Mouse (Mus musculus) CH12.LX (cell line): ENCODE results near the gene Mbd4. TPM values are rescaled to one million over a fixed set of nuclear protein-coding genes. Genes with fewer than 3 reads are reported as not detected.
A peak's percentile ranks its signal among the peaks of the same experiment; 100 is the strongest.

ENCODE experiments used
- DNase-seq: peaks from one replicate; pipeline ENCODE4 v3.0.0-alpha.2; 2013; ENCODE audit errors: extremely low read depth
- H3K27ac ChIP-seq: 2 replicates; pipeline ENCODE4 v1.5.1; 2012; ENCODE audit warnings: low read depth, mild to moderate bottlenecking, control low read depth, moderate library complexity; ENCODE audit not compliant: insufficient read depth
- H3K27me3 ChIP-seq: replicated peaks from 2 replicates; pipeline ENCODE3; 2012; ENCODE audit warnings: inconsistent platforms
- H3K36me3 ChIP-seq, 2 experiments: replicated peaks in 1 of 2; 2 replicates each; pipeline versions ENCODE3 to v1.6.1; 2012; ENCODE audit warnings: inconsistent platforms in 1 of 2, low read length in 1 of 2, mild to moderate bottlenecking in 1 of 2, mixed read lengths in 1 of 2, moderate library complexity in 1 of 2; ENCODE audit not compliant: control insufficient read depth in 1 of 2, insufficient read depth in 1 of 2
- H3K4me1 ChIP-seq, 2 experiments: 2 replicates each; pipeline ENCODE4 v1.6.1; 2012; ENCODE audit warnings: inconsistent platforms in 1 of 2, moderate library complexity in 1 of 2; ENCODE audit not compliant: insufficient read depth in 2 of 2, control insufficient read depth in 1 of 2
- H3K4me2 ChIP-seq: 2 replicates; pipeline ENCODE4 v1.6.1; 2012; ENCODE audit warnings: low read depth, mild to moderate bottlenecking, control low read depth; ENCODE audit not compliant: poor library complexity, insufficient read depth, severe bottlenecking
- H3K4me3 ChIP-seq, 3 experiments: fragments of 150-350 bp in 1 of 3; sonication (generic) in 1 of 3; replicated peaks in 1 of 3; 2 replicates each; pipeline versions ENCODE3 to v1.5.1; 2011 to 2012; ENCODE audit warnings: low read depth in 2 of 3, low read length in 2 of 3, mild to moderate bottlenecking in 2 of 3, moderate library complexity in 2 of 3, control low read depth in 1 of 3, improper control_type of control experiment in 1 of 3, inconsistent platforms in 1 of 3, mixed read lengths in 1 of 3; ENCODE audit not compliant: poor library complexity in 1 of 3
- H3K79me2 ChIP-seq: replicated peaks from 2 replicates; pipeline ENCODE4 v1.6.1; 2012; ENCODE audit warnings: mild to moderate bottlenecking, moderate library complexity; ENCODE audit not compliant: control insufficient read depth, poor library complexity, insufficient read depth, severe bottlenecking; ENCODE audit errors: extremely low read depth
- H3K9ac ChIP-seq: 2 replicates; pipeline ENCODE4 v1.6.1; 2012; ENCODE audit warnings: low read depth, mild to moderate bottlenecking, control low read depth, moderate library complexity; ENCODE audit not compliant: insufficient read depth
- H3K9me3 ChIP-seq: replicated peaks from 2 replicates; pipeline ENCODE3; 2012; ENCODE audit warnings: low read length, inconsistent platforms, mixed read lengths
- BHLHE40 ChIP-seq: IDR thresholded peaks from 2 replicates; pipeline ENCODE4 v1.6.1; 2011; ENCODE audit warnings: mild to moderate bottlenecking, low read depth, low read length, improper control_type of control experiment
- CHD2 ChIP-seq: IDR thresholded peaks from 2 replicates; pipeline ENCODE4 v1.6.1; 2011; ENCODE audit warnings: low read length, improper control_type of control experiment
- E2F4 ChIP-seq: IDR thresholded peaks from 2 replicates; pipeline ENCODE4 v1.6.1; 2011; ENCODE audit warnings: low read depth, low read length, improper control_type of control experiment; ENCODE audit not compliant: insufficient replicate concordance
- ELF1 ChIP-seq: IDR thresholded peaks from 2 replicates; pipeline ENCODE4 v1.6.1; 2014; ENCODE audit warnings: low read depth, mild to moderate bottlenecking, inconsistent platforms, low read length, improper control_type of control experiment
- EP300 ChIP-seq: IDR thresholded peaks from 2 replicates; pipeline ENCODE4 v1.6.1; 2011; ENCODE audit warnings: low read length, improper control_type of control experiment
- ETS1 ChIP-seq: conservative IDR thresholded peaks from 2 replicates; pipeline ENCODE4 v1.6.1; 2012; ENCODE audit warnings: low read depth, mild to moderate bottlenecking, inconsistent platforms, low read length, improper control_type of control experiment, moderate library complexity
- GABPA ChIP-seq: IDR thresholded peaks from 2 replicates; pipeline ENCODE4 v1.6.1; 2012; ENCODE audit warnings: low read depth, low read length, improper control_type of control experiment, inconsistent platforms; ENCODE audit not compliant: insufficient replicate concordance
- HCFC1 ChIP-seq: IDR thresholded peaks from 2 replicates; pipeline ENCODE4 v1.6.1; 2012; ENCODE audit warnings: low read depth, mild to moderate bottlenecking, inconsistent platforms, low read length, improper control_type of control experiment
- IRF4 ChIP-seq: IDR thresholded peaks from 2 replicates; pipeline ENCODE4 v1.6.1; 2014; ENCODE audit warnings: low read depth, mild to moderate bottlenecking, inconsistent platforms, low read length, improper control_type of control experiment
- JUN ChIP-seq: IDR thresholded peaks from 2 replicates; pipeline ENCODE4 v1.6.1; 2011; ENCODE audit warnings: low read depth, mild to moderate bottlenecking, low read length, improper control_type of control experiment, moderate library complexity; ENCODE audit not compliant: insufficient read depth
- KAT2A ChIP-seq: IDR thresholded peaks from 2 replicates; pipeline ENCODE4 v1.6.1; 2012; ENCODE audit warnings: low read length, improper control_type of control experiment, inconsistent platforms; ENCODE audit not compliant: insufficient replicate concordance
- MAFK ChIP-seq: IDR thresholded peaks from 2 replicates; pipeline ENCODE4 v1.6.1; 2011; ENCODE audit warnings: low read length, improper control_type of control experiment; ENCODE audit not compliant: insufficient replicate concordance
- MAX ChIP-seq: IDR thresholded peaks from 2 replicates; pipeline ENCODE4 v1.6.1; 2011; ENCODE audit warnings: low read length, improper control_type of control experiment
- MEF2A ChIP-seq: IDR thresholded peaks from 2 replicates; pipeline ENCODE4 v1.6.1; 2014; ENCODE audit warnings: low read depth, mild to moderate bottlenecking, inconsistent platforms, low read length, improper control_type of control experiment, borderline replicate concordance
- MXI1 ChIP-seq: IDR thresholded peaks from 2 replicates; pipeline ENCODE4 v1.6.1; 2011; ENCODE audit warnings: mild to moderate bottlenecking, low read depth, low read length, improper control_type of control experiment
- MYC ChIP-seq: IDR thresholded peaks from 2 replicates; pipeline ENCODE4 v1.6.1; 2011; ENCODE audit warnings: low read depth, mild to moderate bottlenecking, improper control_type of control experiment, low read length
- NELFE ChIP-seq: IDR thresholded peaks from 2 replicates; pipeline ENCODE4 v1.6.1; 2011; ENCODE audit warnings: low read depth, low read length, improper control_type of control experiment
- NRF1 ChIP-seq: IDR thresholded peaks from 2 replicates; pipeline ENCODE4 v1.6.1; 2014; ENCODE audit warnings: low read depth, mild to moderate bottlenecking, inconsistent platforms, low read length, improper control_type of control experiment, moderate library complexity
- POLR2AphosphoS2 ChIP-seq: IDR thresholded peaks from 2 replicates; pipeline ENCODE4 v1.6.1; 2011; ENCODE audit warnings: low read depth, low read length, improper control_type of control experiment
- RAD21 ChIP-seq: IDR thresholded peaks from 2 replicates; pipeline ENCODE4 v1.6.1; 2011; ENCODE audit warnings: low read depth, mild to moderate bottlenecking, low read length, improper control_type of control experiment, moderate library complexity
- RCOR1 ChIP-seq: conservative IDR thresholded peaks from 2 replicates; pipeline ENCODE4 v1.6.1; 2012; ENCODE audit warnings: low read depth, mild to moderate bottlenecking, inconsistent platforms, low read length, improper control_type of control experiment
- TBP ChIP-seq: conservative IDR thresholded peaks from 2 replicates; pipeline ENCODE4 v1.6.1; 2011; ENCODE audit warnings: low read depth, low read length, improper control_type of control experiment
- TCF12 ChIP-seq: IDR thresholded peaks from 2 replicates; pipeline ENCODE4 v1.6.1; 2014; ENCODE audit warnings: low read depth, mild to moderate bottlenecking, inconsistent platforms, low read length, improper control_type of control experiment
- USF2 ChIP-seq: conservative IDR thresholded peaks from 2 replicates; pipeline ENCODE4 v1.6.1; 2011; ENCODE audit warnings: low read depth, low read length, improper control_type of control experiment
- ZC3H11A ChIP-seq: IDR thresholded peaks from 2 replicates; pipeline ENCODE4 v1.6.1; 2012; ENCODE audit warnings: low read depth, mild to moderate bottlenecking, inconsistent platforms, low read length, improper control_type of control experiment
- ZKSCAN1 ChIP-seq: IDR thresholded peaks from 2 replicates; pipeline ENCODE4 v1.6.1; 2012; ENCODE audit warnings: low read depth, inconsistent platforms, low read length, improper control_type of control experiment, borderline replicate concordance
- ZMIZ1 ChIP-seq: IDR thresholded peaks from 2 replicates; pipeline ENCODE4 v1.6.1; 2012; ENCODE audit warnings: low read depth, mild to moderate bottlenecking, inconsistent platforms, low read length, improper control_type of control experiment
- dilution Hi-C: fragments of 300-500 bp; cut with MboI; formaldehyde crosslinking; loops from 2 replicates; pipeline ENCODE4 v1.14.3; 2020; ENCODE audit warnings: low sequenced_read_pairs; ENCODE audit not compliant: extremely low pct_unique_long_range_greater_than_20kb, extremely low pct_ligation_motif_present
- in situ Hi-C: fragments of 300-500 bp; cut with MboI; formaldehyde crosslinking; loops from 3 replicates; pipeline ENCODE4 v1.14.3; 2019; ENCODE audit warnings: low sequenced_read_pairs, low pct_ligation_motif_present, low pct_unique_long_range_greater_than_20kb, mixed read lengths
- polyA plus RNA-seq: library from polyadenylated mRNA; unstranded; fragments of >175 nt; gene quantifications from 2 replicates; pipeline ENCODE4 v1.2.1, GENCODE M21; 2012; ENCODE audit warnings: low read depth; ENCODE audit not compliant: insufficient read length
- total RNA-seq, 2 experiments: library from RNA; depleted of rRNA; stranded (reverse); fragments of 300-350 nt in 1 of 2; fragments of >200 nt in 1 of 2; gene quantifications; 2 replicates each; pipeline ENCODE4 v1.2.3; 2012 to 2014

Gene Mbd4
- total and polyA plus RNA-seq, 3 experiments = 7.3 to 12.2 (median 8.6) TPM

DNA sequence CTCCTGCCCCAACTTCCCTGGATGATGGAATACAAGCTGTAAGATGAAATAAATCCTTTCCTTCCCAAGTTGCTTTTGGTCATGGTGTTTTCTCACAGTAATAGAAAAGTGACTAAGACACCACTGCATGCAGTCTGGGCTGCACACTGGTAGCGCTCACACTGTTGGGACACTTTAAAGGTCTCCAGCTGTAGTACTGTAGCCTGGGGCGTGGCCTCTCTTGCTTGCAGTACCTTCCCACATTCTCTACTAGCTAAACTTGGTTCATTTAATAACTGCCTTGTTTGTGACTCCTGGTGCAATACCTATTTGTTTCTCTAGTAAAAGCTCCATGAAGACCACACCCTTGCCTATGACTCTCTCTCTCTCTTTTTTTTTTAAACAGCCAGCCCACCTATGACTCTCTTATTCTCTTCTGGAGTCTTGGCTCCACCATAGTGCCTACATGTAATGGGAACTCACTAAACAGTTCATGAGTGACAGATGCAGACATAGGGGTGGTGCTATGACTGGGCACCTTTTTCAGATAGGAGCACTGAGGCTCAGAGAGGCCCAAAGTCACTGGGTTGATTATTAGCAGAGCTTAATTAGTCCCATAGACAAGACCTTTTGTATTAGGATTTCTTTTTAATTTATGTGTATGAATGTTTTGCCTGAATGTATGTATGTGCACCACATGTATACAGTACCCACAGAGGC lies 20.9 kb downstream of the Mbd4 start:
- TF ChIP-seq IRF4 = no peak
- TF ChIP-seq EP300 = no peak
- TF ChIP-seq ELF1 = no peak
- no peak for TF ChIP-seq ZMIZ1
- no peak for TF ChIP-seq ZKSCAN1
- no peak for TF ChIP-seq RCOR1
- peaks cover 0 to 25% of the 10 kb centered on the region in 2 experiments; a peak in 3 of 4 replicates for H3K4me1 ChIP-seq
- H3K4me3 ChIP-seq = no peak overlapping the region
- no peak for DNase-seq
- no peak overlapping the region for H3K4me2 ChIP-seq
- no peaks in the 10 kb centered on the region for H3K9me3 ChIP-seq
- H3K27me3 ChIP-seq = no peaks in the 10 kb centered on the region
- dilution Hi-C loops = no loop called here
- H3K79me2 ChIP-seq = no peaks in the 10 kb centered on the region
- peaks cover 0 to 8% of the 10 kb centered on the region in 2 experiments for H3K36me3 ChIP-seq
- in situ Hi-C loops = no loop called here
- no peak overlapping the region for H3K27ac ChIP-seq
- no peak overlapping the region for H3K9ac ChIP-seq

GRCm38 (mm10) chr6:115830779-115831601 lies 22.2 kb downstream of the Mbd4 start:
- Histone ChIP-seq H3K4me1 (peaks cover 0 to 16% of the 10 kb centered on the region in 2 experiments; a peak in 2 of 4 replicates), H3K4me2 (no peak overlapping the region), H3K27ac (no peak overlapping the region), H3K79me2 (no peaks in the 10 kb centered on the region), H3K36me3 (peaks cover 0 to 8% of the 10 kb centered on the region in 2 experiments), H3K9ac (no peak overlapping the region), H3K4me3 (no peak overlapping the region), H3K27me3 (no peaks in the 10 kb centered on the region), H3K9me3 (no peaks in the 10 kb centered on the region)
- dilution Hi-C loops (no loop called here), in situ Hi-C loops (no loop called here)
- TF ChIP-seq TBP (no peak), ZMIZ1 (peak; percentile 13; the same call in 1 of the 2 replicates), ZC3H11A (no peak), BHLHE40 (peak; percentile 90), MYC (no peak), MAX (no peak), TCF12 (no peak), GABPA (no peak), USF2 (no peak), MAFK (no peak), NRF1 (no peak), CHD2 (0 out of 2 replicates have a peak, but pooled peaks have one; percentile 2), JUN (no peak), ETS1 (no peak), HCFC1 (no peak), POLR2AphosphoS2 (peak; percentile 65), EP300 (no peak), KAT2A (no peak), MEF2A (no peak), NELFE (no peak), E2F4 (no peak), ZKSCAN1 (no peak), RAD21 (peak; percentile 5), MXI1 (no peak)
- DNase-seq = no peak
